Mouse (Mus musculus) MEL (cell line): ENCODE measurements around the gene Nfkbib.

ENCODE experiments used
- CTCF ChIP-seq, 3 experiments: IDR thresholded peaks in 2 of 3; conservative IDR thresholded peaks in 1 of 3; 2 replicates each; pipeline ENCODE4 v1.5.1; 2011 to 2012; ENCODE audit warnings: low read length in 3 of 3, low read depth in 2 of 3, mild to moderate bottlenecking in 2 of 3, improper control_type of control experiment in 1 of 3, inconsistent platforms in 1 of 3, mixed read lengths in 1 of 3, moderate library complexity in 1 of 3; ENCODE audit not compliant: control insufficient read depth in 1 of 3, insufficient read depth in 1 of 3, poor library complexity in 1 of 3, severe bottlenecking in 1 of 3
- E2F4 ChIP-seq: IDR thresholded peaks from 2 replicates; pipeline ENCODE4 v1.6.1; 2011; ENCODE audit warnings: low read depth, low read length, improper control_type of control experiment, borderline replicate concordance
- EP300 ChIP-seq, 2 experiments: IDR thresholded peaks; 2 replicates each; pipeline ENCODE4 v1.6.1; 2011; ENCODE audit warnings: improper control_type of control experiment in 2 of 2, low read length in 2 of 2, low read depth in 1 of 2, mild to moderate bottlenecking in 1 of 2
- MAX ChIP-seq: IDR thresholded peaks from 2 replicates; pipeline ENCODE4 v1.6.1; 2011; ENCODE audit warnings: low read length, improper control_type of control experiment
- MYC ChIP-seq: IDR thresholded peaks from 2 replicates; pipeline ENCODE4 v1.6.1; 2011; ENCODE audit warnings: low read depth, mild to moderate bottlenecking, low read length, improper control_type of control experiment, moderate library complexity
- NELFE ChIP-seq: IDR thresholded peaks from 2 replicates; pipeline ENCODE4 v1.6.1; 2011; ENCODE audit warnings: low read depth, low read length, improper control_type of control experiment
- POLR2A ChIP-seq, 2 experiments: IDR thresholded peaks; 2 replicates each; pipeline ENCODE4 v1.6.1; 2011 to 2012; ENCODE audit warnings: low read length in 2 of 2, mild to moderate bottlenecking in 2 of 2, control low read depth in 1 of 2, improper control_type of control experiment in 1 of 2, low read depth in 1 of 2, moderate library complexity in 1 of 2; ENCODE audit not compliant: control insufficient read depth in 1 of 2, insufficient read depth in 1 of 2, poor library complexity in 1 of 2
- POLR2AphosphoS5 ChIP-seq: IDR thresholded peaks from 2 replicates; pipeline ENCODE4 v1.6.1; 2012; ENCODE audit warnings: low read depth, borderline replicate concordance, mild to moderate bottlenecking, inconsistent platforms, low read length, moderate library complexity, mixed read lengths
- UBTF ChIP-seq: IDR thresholded peaks from 2 replicates; pipeline ENCODE4 v1.6.1; 2012; ENCODE audit warnings: low read depth, mild to moderate bottlenecking, inconsistent platforms, low read length, improper control_type of control experiment, moderate library complexity, borderline replicate concordance; ENCODE audit not compliant: insufficient read depth
- ZMIZ1 ChIP-seq: IDR thresholded peaks from 2 replicates; pipeline ENCODE4 v1.6.1; 2012; ENCODE audit warnings: low read depth, mild to moderate bottlenecking, inconsistent platforms, low read length, improper control_type of control experiment, moderate library complexity

DNA sequence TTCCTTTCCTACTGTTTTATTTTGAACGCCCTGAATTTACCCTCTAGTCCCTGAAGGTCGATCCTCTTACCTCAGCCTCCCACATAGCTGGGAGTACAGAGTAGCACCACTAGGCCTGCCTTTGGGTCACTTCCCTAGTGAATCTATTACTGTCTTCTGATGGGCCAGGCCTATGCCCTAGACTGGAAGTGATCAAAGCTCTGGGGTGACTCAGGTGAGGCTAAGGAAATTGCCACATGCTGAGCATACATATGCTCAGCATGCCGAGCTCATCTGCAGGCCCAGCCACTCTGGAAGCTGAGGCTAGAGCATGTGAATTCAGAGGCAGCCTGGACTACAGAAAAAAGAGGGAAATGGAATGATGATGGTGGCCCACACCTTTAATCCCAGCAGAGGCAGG, 5.9 kb upstream of the Nfkbib start:
- no peak for TF ChIP-seq POLR2A (IDR thresholded peaks at IDR 0.05; ENCODE audit: control insufficient read depth in 1 of 2, insufficient read depth in 1 of 2, low read depth in 1 of 2, low read length in 2 of 2, poor library complexity in 1 of 2)
- TF ChIP-seq MAX, result no peak
- TF ChIP-seq EP300 (IDR thresholded peaks at IDR 0.05; ENCODE audit: low read depth in 1 of 2, low read length in 2 of 2), result no peak
- no peak for TF ChIP-seq MYC
- no peak for TF ChIP-seq E2F4
- TF ChIP-seq UBTF, result no peak
- no peak for TF ChIP-seq NELFE
- TF ChIP-seq CTCF (IDR thresholded peaks at IDR 0.05 in 2 of 3, conservative IDR thresholded peaks at IDR 0.05 in 1 of 3; ENCODE audit: control insufficient read depth in 1 of 3, insufficient read depth in 1 of 3, low read depth in 2 of 3, low read length in 3 of 3, poor library complexity in 1 of 3, severe bottlenecking in 1 of 3), result no peak
- TF ChIP-seq ZMIZ1, result no peak
- TF ChIP-seq POLR2AphosphoS5, result no peak
